Mouse (Mus musculus): Measurements from ENCODE around the gene Mok.

Gene Mok

GRCm38 (mm10) chr12:110770479-110771247 is 70.1 kb downstream of the Mok start:
- DNase-seq (ENCODE audit: low read depth, low spot score): no peak

DNA sequence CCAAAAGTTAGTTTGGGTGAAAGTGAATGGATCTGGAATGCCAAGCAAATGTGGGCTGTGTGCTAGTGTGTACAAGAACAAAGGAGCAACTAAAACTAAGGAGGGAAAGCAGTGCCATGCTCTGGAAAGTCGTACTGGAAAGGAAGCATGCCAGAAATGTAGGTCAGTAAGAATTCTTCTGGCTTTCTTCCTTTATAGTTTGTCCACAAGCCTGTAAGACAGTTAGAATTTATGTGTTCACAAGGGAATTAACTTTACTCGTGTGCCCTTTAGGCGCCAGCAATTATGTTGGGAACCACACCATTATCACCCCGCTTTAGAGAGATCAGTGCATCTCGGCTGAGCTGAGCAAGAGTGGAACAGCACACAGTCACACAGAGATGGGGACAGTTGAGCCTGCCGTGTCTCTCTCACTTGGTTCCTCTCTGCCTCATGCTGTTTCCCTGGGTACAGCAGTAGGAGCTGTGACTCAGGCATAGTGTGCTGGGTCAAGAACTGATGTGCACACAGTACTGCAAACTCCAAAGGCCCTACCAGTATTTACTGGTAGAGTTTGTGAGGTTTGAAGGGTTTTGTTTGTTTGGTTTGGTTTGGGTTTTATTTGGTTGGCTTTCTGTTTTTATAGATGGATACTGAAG is 71.0 kb downstream of the Mok start:
- no peak for DNase-seq (ENCODE audit: low read depth, low spot score)

- DNase-seq (ENCODE audit: low read depth, low spot score): no peak
Observed at GRCm38 (mm10) chr12:110768562-110768961, 72.2 kb downstream of the Mok start.

DNA sequence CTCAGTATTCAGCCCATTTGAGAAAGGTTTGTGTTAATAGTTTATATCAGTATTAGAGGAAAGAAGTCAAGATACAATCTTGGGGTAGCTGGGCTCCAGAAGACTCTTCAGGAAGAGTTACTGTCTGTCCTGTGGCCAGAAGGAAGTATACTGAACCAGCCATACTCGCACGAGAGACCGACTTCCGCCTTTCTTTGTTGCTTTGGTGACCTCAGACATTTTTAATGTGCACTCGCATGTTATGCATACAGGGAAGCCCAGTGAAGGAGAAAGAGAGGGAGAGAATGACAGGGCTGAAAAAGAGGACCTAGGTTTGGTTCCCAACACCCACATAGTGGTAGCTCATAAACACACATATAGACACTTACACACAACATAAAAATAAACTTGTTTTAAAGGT is 76.2 kb downstream of the Mok start:
- no peak for DNase-seq (ENCODE audit: low read depth, low spot score)

DNA sequence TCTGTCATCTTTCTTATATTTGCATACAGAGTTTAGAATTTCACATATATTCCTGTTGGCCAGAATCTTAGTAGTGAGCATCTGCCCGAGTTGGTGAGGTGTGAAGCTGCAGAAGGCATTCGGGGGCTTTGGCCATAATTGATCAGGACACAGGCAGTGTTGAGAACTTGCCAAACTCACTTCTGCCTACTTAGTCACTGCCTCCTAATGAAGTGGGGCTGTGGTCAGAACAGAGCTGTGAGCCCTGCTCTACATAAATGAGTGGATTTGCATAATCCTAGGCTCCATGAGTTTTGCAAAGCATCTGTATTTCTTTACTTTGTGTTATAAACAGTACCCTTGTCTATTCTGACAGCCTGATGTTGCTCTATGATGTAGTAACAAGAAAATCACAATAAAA is 78.4 kb downstream of the Mok start:
- DNase-seq (ENCODE audit: low read depth, low spot score): no peak

GRCm38 (mm10) chr12:110758932-110759331 is 81.8 kb downstream of the Mok start:
- no peak for DNase-seq (ENCODE audit: low read depth, low spot score)

Data from embryo, embryonic 11.5 days (tissue).